Mouse (Mus musculus): ENCODE data around the gene Rngtt.
"Not testable (repeated sequence)": the region's sequence is repeated elsewhere in the genome, so short reads cannot be mapped to it uniquely, and the experiment has no call there.

Gene Rngtt

DNA sequence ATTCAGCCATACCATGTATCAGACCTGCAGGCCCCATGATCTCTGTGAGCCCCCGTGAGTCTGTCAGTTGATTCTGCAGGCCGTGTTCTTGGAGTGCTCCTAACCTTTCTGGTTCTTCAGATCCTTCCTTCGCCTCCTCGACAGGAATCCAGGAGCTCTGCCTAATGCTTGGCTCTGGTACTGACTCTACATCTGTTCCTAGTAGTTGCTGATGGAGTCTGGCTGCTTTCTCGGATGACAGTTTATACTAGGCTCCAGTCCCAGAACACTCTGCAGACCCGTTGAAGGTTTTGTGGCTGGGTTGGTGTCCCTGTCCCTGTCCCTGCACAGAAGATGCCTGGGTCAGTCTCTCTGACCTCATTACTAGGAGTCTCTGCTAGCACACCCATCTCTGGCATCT, 131.8 kb downstream of the Rngtt start:
- no peak for DNase-seq (ENCODE audit: low spot score in 2 of 2)

DNA sequence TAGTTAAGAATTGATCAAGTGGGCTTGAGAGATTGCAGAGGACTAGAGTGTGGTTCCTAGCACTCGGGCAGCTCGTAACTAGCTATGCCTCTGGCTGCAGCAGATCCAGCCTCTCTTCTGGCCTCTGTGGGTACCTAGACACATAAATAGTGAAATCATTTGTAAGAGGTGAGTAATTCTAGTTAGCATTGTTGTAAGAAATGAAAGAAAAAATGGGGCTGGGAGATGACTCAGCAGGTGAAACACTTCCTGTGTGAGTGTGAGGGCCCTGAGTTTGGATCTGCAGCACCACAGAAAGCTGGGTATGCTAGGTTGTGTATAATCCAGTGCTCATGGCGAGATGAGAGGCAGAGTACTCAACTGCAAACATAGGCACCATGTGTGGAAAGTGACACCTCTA, 136.2 kb downstream of the Rngtt start:
- no peak for DNase-seq (ENCODE audit: low spot score in 2 of 2)

DNA sequence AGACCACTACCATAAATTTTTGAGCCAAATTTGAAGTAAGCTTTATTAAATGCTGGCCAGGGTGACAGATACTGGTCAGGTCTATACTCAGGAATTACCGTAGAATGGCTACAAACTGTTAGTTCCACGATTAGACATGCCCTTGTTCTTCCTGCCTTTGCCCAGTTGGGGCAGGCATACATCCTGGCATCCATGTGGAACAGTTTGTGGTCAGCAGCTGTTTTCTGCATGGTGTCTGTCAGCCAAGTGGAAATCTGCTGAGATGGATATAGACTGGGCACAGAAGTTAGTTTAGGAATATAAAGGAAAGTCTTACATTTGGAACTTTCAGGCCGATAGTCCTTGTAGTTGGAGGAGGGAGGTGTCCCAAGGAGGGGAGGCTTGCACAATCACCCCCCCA, 136.8 kb downstream of the Rngtt start:
- DNase-seq (ENCODE audit: low spot score in 2 of 2) = no peak

DNA sequence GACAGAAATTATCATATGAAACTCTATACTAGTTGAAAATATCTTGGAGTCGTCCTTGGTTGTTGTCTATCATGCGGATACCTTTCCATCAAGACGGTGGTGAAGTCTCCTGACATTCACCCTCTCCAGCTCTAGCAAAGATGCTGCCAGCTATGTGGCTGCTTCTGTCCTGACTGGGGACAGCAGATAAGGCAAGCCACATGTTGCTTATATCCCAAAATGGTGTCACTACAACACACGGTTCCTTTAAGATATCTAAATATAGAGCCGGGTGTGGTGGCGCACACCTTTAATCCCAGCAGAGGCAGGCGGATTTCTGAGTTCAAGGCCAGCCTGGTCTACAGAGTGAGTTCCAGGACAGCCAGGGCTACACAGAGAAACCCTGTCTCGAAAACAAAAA, 140.2 kb downstream of the Rngtt start:
- not testable (repeated sequence) for DNase-seq (ENCODE audit: low spot score in 2 of 2)

DNA sequence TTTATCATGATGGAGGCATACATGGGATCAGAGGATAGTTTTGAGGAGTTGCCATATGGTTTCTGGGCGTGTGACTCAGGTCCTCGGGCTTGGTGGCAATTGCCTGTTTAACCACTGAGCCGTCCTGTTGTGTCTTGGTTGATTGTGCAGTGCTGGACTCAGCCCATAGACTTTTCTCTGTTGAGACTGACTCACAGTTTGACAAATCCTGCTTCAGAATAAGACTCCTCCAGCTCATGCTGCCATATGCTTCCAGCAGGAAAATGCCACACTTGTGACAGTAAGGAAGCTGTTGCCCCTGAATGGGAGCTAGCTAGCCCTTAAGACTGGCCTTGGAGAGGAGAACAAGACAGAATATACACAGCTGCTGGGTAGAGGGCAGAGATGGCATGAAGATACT, 149.7 kb downstream of the Rngtt start:
- no peak for DNase-seq (ENCODE audit: low spot score in 2 of 2)

DNA sequence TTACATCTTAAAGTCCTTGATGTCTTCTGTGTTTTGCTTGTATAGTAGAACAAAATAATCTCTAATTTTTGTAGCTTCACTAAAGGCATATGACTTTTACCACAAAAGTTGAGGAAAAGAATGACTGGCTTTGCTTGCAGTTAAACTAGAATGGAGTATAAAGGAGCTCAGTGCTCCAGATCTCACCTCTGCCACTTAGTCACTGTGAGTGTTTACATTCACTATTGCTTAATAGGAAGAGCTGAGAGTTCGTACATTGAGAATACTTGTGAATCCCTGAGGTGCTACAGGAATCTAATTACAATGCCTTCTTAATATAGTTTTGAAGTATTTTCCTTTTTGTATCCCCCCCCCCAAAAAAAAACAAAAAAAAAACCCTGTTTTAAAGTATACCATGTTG, 154.3 kb downstream of the Rngtt start:
- DNase-seq (ENCODE audit: low spot score in 2 of 2) = no peak

DNA sequence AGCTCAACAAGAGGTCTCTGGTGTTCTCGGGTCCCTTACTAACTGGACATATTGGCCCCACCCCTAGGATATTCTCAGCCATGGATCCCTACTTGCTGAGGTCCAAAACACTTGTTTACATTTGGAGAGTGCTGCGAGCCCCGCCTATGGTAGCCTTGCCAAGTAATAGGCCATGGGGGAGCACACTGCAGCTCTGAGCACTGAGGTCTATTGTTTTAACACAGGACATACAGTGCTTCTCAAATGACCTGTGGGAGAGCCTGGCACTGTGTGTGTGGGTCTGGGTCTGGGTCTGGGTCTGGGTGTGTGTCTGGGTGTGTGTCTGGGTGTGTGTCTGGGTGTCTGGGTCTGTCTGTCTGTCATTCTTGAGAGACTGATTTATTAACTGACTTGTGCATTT, 155.8 kb downstream of the Rngtt start:
- no peak for DNase-seq (ENCODE audit: low spot score in 2 of 2)

DNA sequence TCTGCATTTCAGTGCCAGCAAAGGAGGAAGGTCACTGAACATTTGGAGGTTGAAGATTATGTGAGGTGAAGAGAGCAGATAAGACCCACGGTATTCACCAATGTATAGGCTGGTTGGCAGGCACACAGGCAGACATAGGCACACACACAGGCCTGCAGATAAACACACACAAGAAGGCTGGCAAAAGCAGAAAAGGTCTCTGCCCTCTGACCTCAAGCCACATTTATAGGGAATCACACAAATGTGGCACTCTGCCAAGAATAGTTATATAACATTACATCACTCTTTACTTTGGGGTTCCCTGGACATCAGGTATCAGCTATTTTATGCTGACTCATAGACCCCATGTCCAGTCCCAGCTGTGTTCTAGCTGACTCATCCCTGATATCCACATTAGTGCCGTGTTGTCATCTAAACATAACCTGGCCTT, 156.9 kb downstream of the Rngtt start:
- peak in 1 of 2 experiments; percentile 12 for DNase-seq (ENCODE audit: low spot score in 2 of 2)

DNA sequence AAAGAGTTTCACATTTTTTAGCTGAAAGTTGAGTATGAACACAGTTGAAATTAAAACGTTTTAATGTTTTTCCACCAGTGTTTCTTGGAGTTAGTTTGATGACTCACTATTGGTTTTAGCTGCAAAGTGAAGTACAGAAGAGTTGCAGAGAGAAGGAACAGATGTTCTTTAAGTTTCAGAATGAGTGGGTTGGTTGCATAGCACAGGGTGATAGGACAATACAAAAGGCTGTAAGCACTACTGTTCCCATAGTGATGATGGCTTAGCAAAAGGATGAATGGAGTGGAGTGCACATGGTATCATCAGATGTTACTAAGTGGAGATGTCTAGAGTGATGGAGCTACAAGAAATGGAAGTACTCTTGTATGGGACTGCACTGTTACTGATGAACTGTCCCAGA, 157.5 kb downstream of the Rngtt start:
- no peak for DNase-seq (ENCODE audit: low spot score in 2 of 2)

DNA sequence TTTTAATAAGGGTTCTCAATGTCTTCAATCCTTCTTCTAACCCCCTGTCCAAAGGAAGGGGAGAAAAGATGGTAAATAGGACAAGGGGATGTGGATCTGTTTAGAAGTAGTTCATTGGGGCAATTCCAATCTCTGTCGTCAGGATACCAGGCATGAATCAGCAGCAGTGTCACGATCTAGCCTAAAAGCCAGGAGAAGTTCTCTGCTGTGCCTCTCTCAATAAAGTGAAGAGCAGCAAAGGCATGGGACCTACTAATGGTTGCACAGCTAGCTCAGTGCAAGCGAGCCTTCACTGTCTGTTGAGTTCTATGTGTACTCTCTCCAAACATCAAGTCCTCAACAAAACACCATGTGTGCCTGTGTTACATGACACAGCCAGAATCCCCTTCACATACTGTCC, 158.0 kb downstream of the Rngtt start:
- DNase-seq (ENCODE audit: low spot score in 2 of 2) = no peak

DNA sequence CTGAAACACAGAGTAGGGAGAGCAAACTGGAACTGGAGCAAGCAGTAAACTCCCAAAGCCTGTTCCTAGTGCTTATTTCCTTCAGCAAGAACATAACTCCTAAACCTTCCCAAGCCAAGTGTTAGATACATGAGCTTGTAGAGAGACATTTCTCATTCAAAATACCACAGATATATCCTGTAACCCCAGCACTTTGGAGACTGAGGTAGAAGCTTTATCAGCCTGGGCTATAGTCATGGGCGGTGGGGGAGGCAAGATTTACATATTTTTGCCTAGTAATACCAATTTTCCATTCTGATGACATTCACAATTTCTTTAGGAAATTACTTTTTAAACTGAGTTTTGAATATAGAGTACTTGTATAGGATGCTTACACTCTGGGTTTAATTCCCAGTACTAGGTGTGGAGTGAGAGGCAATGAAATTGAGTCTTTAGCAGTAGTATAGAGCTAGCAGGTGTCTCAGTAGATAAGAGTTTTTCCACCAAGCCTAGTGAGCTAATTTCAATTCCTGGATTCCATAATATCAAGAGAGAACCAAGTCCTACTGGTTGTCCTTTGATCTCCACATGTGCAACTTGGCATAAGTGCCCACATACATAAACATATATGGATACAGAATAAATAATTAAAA, 160.7 kb downstream of the Rngtt start:
- no peak for DNase-seq (ENCODE audit: low spot score in 2 of 2)

DNA sequence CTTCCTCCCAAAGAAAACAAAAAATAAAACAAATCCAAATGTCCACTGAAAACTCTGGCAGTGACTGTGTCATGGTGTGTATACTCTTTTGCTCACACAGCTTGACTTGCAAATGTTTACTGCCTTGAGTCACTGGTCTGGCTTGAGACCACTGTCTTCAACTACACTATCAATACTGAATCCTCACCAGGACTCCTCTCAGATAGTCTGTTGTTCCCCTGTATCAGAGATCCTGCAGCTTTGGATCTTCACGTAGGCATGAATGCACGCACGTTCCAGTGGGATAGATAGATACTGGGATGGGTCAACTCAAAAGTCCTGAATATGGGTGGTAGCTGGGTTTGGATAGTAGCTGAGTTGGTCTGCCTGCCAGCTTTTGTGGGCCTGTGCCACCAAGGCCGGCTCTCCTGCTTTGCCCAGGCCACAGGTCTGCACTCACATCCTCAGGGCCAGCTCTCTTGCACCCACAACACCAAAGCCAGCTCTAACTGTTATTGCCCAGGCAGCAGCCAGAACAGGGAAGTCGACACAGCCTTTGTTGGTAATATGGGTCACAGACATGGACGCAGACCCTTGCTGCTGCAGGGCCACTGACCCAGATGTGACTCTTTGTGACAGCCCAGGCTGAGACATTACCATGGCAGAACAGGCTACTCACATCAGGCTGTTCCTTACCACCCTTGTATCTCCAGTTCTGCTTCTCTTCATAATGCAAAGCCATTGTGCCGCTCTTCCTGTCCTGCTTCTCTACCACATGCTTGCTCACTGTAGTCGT, 168.1 kb downstream of the Rngtt start:
- DNase-seq (ENCODE audit: low spot score in 2 of 2) = no peak

DNA sequence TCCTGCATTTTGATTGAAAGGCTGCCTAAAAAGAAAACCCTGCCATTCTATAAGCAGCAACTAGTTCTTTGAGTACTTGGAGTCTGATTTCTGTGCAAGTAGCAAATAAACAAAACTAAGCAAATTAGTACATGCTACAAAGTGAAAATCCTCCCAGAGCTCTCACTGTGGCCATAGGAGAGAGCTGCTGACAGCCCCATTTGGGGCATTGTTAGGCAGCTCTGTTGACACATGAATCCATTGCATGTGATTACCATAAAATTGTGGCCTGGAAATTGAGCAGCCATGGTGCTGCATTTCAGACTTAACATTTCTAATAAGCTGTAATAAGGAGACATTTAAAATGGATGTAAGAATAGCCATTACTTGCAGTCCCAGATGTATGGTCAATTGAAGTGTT, 171.6 kb downstream of the Rngtt start:
- DNase-seq (ENCODE audit: low spot score in 2 of 2) = no peak

DNA sequence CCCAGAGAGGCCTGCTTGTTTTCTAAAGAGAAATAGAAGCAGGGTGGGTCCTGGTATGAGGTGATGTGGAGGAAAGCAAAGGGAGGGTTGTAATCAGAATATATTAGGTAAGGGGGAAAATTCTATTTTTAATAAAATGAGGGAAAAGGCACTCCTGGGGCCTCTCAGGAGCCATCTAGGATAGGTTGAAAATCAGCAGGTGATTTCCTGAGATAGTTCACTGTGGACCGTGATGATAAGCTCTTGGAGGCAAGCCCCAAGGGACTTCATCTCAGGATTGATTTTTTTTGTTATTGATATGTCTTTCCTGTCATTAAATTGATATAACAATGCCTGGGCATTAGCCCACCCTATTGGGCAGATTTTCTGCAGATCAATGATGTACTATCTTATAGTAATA, 175.9 kb downstream of the Rngtt start:
- DNase-seq (ENCODE audit: low spot score in 2 of 2) = no peak

DNA sequence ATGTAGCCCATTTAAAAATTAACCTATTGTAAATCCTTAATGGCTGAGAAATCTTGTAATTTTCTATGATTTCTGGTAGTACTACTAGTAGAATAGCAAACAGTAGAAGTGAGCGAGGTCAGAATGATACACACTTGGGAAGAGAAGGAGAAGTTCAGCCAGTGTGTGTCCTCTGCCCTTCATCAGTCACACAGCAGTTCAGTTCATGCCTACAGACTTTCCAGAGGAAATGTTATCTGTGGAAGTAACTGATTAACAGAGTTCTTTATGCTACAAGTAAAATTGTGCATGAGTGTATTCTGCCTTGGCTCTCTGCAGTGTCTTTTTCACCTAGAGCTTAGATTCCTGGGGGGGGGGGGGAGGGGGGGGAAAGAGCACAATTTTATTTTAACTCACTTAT, 181.0 kb downstream of the Rngtt start:
- no peak for DNase-seq (ENCODE audit: low spot score in 2 of 2)

DNA sequence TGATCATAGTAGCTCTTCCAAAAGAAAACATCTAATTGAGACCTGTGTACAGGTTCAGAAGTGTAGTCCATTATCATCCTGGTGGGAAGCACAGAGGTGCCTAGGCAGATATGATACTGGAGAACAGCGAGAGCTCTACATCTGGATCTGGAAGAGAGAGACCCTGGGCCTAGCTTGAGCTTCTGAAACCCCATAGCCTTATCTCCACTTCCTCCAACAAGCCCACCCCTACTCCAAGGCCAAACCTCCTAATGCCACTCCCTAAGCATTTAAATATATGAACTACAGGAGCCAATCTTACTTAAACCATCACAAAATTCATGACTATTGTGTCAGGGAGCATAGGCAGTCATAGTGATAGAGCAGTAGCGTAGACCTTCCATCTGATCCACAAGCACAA, 184.3 kb downstream of the Rngtt start:
- no peak for DNase-seq (ENCODE audit: low spot score in 2 of 2)

DNA sequence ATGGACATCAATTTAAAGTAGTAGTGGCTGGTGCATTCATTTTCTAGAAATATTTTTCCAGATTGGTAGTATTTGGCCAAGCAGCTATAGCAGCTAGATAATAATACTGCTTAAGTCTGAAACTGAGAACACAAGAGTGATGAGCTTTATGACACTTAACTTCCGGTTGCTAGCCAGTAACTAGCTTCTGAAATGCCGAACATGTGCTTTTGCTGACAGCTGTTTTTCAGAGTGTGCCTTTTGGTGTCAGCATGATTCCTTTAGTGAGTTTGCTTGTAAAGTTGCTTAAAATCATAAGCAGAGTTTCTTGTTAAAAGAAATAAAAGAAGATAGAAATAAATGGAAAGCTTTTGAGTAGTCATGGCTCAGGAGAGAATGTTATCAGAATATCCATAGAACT, 186.9 kb downstream of the Rngtt start:
- no peak for DNase-seq (ENCODE audit: low spot score in 2 of 2)

DNA sequence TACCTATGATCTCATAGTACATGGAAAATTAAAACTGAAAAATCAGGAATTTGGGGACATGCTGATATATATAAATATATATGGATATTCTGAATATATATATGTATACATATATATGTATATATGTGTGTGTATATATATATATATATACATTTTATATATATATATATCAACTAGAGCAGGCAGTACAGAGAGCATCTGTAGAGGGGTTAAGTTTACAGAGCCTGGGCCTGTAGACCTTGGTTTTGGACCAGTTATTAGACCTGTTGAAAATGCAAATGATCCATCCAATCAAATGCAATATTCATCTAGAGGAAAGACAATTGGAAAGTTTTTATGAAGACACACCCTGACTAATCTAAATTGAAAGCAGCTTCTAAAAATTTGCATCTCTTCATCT, 187.5 kb downstream of the Rngtt start:
- no peak for DNase-seq (ENCODE audit: low spot score in 2 of 2)

DNA sequence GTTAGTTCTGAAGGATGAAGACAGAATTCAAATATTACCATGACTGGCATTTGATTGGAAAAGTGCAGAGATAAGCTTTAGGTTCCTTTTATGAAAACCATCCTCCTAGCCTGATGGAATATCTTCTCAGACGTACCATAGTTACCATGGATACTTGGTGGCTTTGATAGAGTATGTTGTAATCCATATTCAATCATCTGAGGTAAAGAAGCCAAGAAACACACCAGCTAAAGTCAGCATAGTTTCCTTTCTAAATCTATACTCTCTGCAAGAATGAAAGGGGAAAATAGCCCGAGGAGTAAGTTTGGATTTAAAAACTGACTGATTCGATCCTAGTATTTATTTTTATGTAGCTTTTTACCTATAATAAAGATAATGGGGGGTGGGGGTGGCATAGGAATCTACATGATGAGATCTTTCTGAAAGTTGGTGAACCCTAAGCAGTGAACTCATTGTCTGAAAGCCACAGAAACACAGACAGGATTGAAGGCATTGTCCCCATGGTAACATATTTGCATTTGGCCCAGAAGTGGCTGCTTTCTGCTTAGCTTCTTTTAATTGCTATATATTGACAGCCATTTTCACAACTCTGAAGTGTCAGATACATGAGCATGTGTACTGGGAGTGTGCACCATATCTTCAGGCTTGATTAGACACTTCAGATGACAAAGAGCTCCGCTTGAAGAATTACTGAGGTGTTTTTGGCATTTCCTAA, 188.2 kb downstream of the Rngtt start:
- DNase-seq (ENCODE audit: low spot score in 2 of 2) = no peak

DNA sequence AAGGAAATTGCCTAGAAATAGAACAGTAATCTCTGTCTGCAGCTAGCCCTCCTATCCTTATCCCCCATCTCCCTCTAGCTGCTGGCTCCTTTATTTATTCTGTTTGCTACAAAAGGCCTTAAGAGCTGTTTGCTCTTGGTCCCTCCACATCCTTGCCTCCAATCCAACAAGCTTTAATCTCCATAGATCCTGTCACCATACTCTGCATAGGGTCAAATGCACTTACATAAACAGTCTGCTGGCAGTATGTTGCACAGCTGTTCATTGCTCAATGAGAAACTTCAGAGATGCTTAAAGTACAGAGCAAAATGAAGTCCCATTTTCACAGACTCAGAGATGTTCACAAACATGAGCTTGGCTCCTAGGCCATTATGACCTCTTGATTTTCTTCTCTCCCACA, 196.5 kb downstream of the Rngtt start:
- no peak for DNase-seq (ENCODE audit: low spot score in 2 of 2)

DNA sequence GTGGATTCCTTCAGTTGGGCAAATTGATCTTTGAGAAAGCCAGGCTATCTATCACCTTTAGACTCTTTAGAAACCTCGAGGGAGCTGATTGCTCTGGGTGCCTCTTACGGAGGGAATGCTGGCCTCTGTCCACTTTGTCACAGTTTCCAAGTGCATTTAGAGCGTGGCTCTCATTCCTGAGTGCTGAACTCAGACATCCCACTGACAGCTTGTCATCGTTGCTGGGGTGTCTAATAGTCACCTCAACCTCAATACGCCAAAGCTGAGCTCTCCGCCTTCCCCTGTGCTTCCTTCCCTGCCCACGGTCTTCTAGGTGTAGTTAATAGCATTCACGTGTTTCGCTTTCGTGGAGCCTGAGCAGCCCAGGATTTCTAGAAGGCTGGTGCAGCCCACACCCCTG, 200.4 kb downstream of the Rngtt start:
- no peak for DNase-seq (ENCODE audit: low spot score in 2 of 2)

DNA sequence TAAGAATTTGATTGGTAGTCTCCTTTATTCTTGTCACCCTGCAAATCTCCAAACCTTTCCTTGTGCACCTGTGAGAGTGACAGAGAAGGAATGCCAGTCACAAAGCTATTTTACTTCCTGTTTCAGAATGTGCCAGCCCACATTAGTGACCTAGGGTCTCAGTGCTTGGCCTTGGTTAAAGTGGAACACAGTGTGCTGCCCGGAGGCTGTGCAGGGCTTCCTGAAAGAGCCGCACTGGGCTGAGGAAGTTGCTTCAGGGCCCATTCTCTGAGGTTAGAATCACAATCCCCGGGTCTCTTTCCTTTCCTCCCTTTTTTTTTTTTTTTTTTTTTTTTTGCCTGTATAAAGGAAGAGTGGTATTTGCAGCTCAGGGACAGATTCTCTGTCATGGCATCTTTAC, 203.3 kb downstream of the Rngtt start:
- DNase-seq (ENCODE audit: low spot score in 2 of 2) = no peak
